Mouse (Mus musculus) myocyte (in vitro differentiated cells): ENCODE measurements at regions not wholly inside any gene's neighbourhood (a gene's known extent, or its start where the extent isn't known, plus 50 kb on each side); places are given as distances from the start of the nearest gene placed in this dataset.

Experiments used
- H3K27me3 ChIP-seq: one replicate; pipeline ENCODE4 v1.6.1; 2011; ENCODE audit not compliant: control insufficient read depth, insufficient read depth, insufficient read length
- H3K36me3 ChIP-seq: one replicate; pipeline ENCODE4 v1.6.1; 2011; ENCODE audit not compliant: control insufficient read depth, insufficient read depth
- H3K4me2 ChIP-seq: one replicate; pipeline ENCODE4 v1.6.1; 2011; ENCODE audit warnings: low read depth, control low read depth
- H3K4me3 ChIP-seq: one replicate; pipeline ENCODE4 v1.5.1; 2011; ENCODE audit warnings: mild to moderate bottlenecking, control low read depth, moderate library complexity
- H3K79me2 ChIP-seq: one replicate; pipeline ENCODE4 v1.6.1; 2011; ENCODE audit not compliant: control insufficient read depth, insufficient read depth
- H3ac ChIP-seq: one replicate; pipeline ENCODE4 v1.6.1; 2011; ENCODE audit not compliant: control insufficient read depth, insufficient read length
- CEBPB ChIP-seq: IDR thresholded peaks from 2 replicates; pipeline ENCODE4 v1.6.1; 2011; ENCODE audit warnings: mild to moderate bottlenecking, moderate library complexity; ENCODE audit not compliant: poor library complexity, insufficient read depth, severe bottlenecking
- E2F4 ChIP-seq: IDR thresholded peaks from one replicate; pipeline ENCODE4 v1.6.1; 2011; ENCODE audit warnings: mild to moderate bottlenecking, control low read depth, moderate library complexity; ENCODE audit not compliant: insufficient read depth
- MAX ChIP-seq: IDR thresholded peaks from one replicate; pipeline ENCODE4 v1.6.1; 2011; ENCODE audit warnings: low read depth, mild to moderate bottlenecking, control low read depth
- MYOD1 ChIP-seq, 3 experiments: IDR thresholded peaks; one replicate each; pipeline ENCODE4 v1.6.1; 2011; ENCODE audit warnings: control low read depth in 2 of 3, low read depth in 2 of 3, mild to moderate bottlenecking in 2 of 3, moderate library complexity in 1 of 3; ENCODE audit not compliant: insufficient read length in 2 of 3, control insufficient read depth in 1 of 3
- MYOG ChIP-seq, 3 experiments: IDR thresholded peaks; one replicate each; pipeline ENCODE4 v1.6.1; 2011; ENCODE audit warnings: control low read depth in 2 of 3, low read depth in 2 of 3, mild to moderate bottlenecking in 2 of 3; ENCODE audit not compliant: insufficient read length in 2 of 3, control insufficient read depth in 1 of 3, insufficient read depth in 1 of 3
- POLR2A ChIP-seq: IDR thresholded peaks from one replicate; pipeline ENCODE4 v1.6.1; 2011; ENCODE audit warnings: low read depth, mild to moderate bottlenecking, control low read depth, moderate library complexity; ENCODE audit not compliant: insufficient read length
- POLR2AphosphoS2 ChIP-seq: IDR thresholded peaks from one replicate; pipeline ENCODE4 v1.6.1; 2011; ENCODE audit warnings: low read depth, control low read depth; ENCODE audit not compliant: insufficient read length
- REST ChIP-seq: IDR thresholded peaks from one replicate; pipeline ENCODE4 v1.6.1; 2011; ENCODE audit warnings: mild to moderate bottlenecking, control low read depth, moderate library complexity; ENCODE audit not compliant: insufficient read depth, insufficient read length
- SRF ChIP-seq: IDR thresholded peaks from one replicate; pipeline ENCODE4 v1.6.1; 2011; ENCODE audit warnings: low read depth; ENCODE audit not compliant: control insufficient read depth, insufficient read length
- TCF12 ChIP-seq: IDR thresholded peaks from one replicate; pipeline ENCODE4 v1.6.1; 2011; ENCODE audit warnings: mild to moderate bottlenecking, control low read depth; ENCODE audit not compliant: poor library complexity, insufficient read depth, severe bottlenecking
- TCF3 ChIP-seq: IDR thresholded peaks from one replicate; pipeline ENCODE4 v1.6.1; 2011; ENCODE audit warnings: low read depth, control low read depth; ENCODE audit not compliant: insufficient read length
- USF1 ChIP-seq: IDR thresholded peaks from one replicate; pipeline ENCODE4 v1.6.1; 2011; ENCODE audit warnings: low read depth, mild to moderate bottlenecking, control low read depth, moderate library complexity

DNA sequence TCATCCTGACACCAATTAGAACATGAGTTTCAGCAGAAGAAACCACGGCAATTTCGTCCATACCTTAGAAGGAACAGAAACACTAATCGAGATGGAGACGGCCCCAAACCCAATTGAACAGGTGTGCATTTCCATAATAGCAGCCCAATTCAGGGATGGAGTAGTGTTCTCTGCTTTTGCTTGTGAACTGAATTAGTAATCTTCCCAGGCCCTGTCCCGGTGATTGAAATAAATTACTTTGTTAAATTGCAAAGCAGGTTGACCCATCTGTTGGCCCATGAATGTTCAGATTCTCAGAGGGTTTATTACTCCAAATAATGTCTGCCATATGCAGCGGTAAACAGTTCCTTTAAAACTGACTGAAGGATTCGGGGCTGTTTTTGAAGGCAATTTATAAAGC, 388.5 kb upstream of the Nfe2l3 start:
- Histone ChIP-seq H3K36me3 (no peaks in the 10 kb centered on the region), H3K4me2 (no peak overlapping the region), H3K79me2 (no peaks in the 10 kb centered on the region), H3K4me3 (no peak overlapping the region), H3K27me3 (no peaks in the 10 kb centered on the region), H3ac (no peak overlapping the region)
- TF ChIP-seq SRF, result no peak
- TF ChIP-seq MAX, result no peak
- TF ChIP-seq MYOD1 (IDR thresholded peaks at IDR 0.05; ENCODE audit: control insufficient read depth in 1 of 3, insufficient read length in 2 of 3, low read depth in 2 of 3), result no peak
- TF ChIP-seq POLR2A, result no peak
- no peak for TF ChIP-seq CEBPB
- no peak for TF ChIP-seq MYOG (IDR thresholded peaks at IDR 0.05; ENCODE audit: control insufficient read depth in 1 of 3, insufficient read depth in 1 of 3, insufficient read length in 2 of 3, low read depth in 2 of 3)
- no peak for TF ChIP-seq TCF12
- TF ChIP-seq E2F4, result no peak
- no peak for TF ChIP-seq USF1
- no peak for TF ChIP-seq TCF3
- no peak for TF ChIP-seq POLR2AphosphoS2
- no peak for TF ChIP-seq REST

DNA sequence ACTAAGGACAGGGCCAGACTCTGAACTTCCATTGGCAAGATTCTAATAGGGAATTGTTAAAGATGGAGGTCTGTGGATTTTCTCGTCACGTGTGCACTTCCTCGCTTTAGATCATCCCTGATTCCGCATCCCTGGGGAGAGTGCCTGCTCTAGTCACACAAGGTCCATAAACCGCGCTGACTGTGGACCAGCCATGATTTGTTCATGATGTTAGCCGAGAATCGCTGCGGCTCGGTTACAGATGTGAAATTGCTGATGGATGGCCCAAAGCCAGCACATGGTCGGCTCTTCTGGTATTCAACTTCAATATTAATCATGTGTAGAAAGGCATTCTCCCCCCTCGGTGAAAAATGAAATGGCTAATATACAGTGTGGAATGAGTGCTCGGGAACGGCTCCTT, 387.6 kb upstream of the Nfe2l3 start:
- Histone ChIP-seq H3K27me3 (no peaks in the 10 kb centered on the region), H3K4me2 (no peak overlapping the region), H3K4me3 (no peak overlapping the region), H3ac (no peak overlapping the region), H3K36me3 (no peaks in the 10 kb centered on the region), H3K79me2 (no peaks in the 10 kb centered on the region)
- TF ChIP-seq POLR2A (no peak), SRF (no peak), MYOG (IDR thresholded peaks at IDR 0.05; ENCODE audit: control insufficient read depth in 1 of 3, insufficient read depth in 1 of 3, insufficient read length in 2 of 3, low read depth in 2 of 3) (no peak), REST (no peak), USF1 (no peak), TCF12 (no peak), POLR2AphosphoS2 (no peak)

DNA sequence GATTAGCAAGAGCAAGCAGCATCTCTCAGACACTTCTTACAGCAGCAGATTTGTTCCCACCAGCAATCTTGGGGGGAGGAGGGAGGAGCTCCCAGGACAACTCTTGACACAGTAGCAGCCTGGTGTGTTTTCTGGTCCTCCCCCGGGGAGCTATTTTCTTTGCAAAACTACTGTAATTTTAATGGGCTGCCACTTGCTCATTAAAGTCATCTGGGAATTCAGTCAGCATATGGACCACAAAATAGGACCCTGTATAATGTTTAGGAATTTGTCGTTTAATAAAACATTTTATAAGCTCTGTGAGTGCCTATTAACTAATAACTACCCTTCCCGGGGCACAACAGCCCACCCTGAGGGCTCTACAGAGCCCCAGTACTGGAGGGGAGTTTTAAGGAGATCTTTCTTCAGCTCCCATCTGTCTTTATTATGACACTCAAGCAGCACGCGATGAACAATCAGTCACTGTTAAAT, 380.0 kb upstream of the Nfe2l3 start:
- H3K4me2 ChIP-seq, result no peak overlapping the region
- TF ChIP-seq SRF (no peak), POLR2AphosphoS2 (no peak), MAX (no peak)
- no peaks in the 10 kb centered on the region for H3K36me3 ChIP-seq
- no peaks in the 10 kb centered on the region for H3K79me2 ChIP-seq
- no peak overlapping the region for H3K4me3 ChIP-seq
- peaks cover 6% of the 10 kb centered on the region for H3K27me3 ChIP-seq
- no peak overlapping the region for H3ac ChIP-seq

DNA sequence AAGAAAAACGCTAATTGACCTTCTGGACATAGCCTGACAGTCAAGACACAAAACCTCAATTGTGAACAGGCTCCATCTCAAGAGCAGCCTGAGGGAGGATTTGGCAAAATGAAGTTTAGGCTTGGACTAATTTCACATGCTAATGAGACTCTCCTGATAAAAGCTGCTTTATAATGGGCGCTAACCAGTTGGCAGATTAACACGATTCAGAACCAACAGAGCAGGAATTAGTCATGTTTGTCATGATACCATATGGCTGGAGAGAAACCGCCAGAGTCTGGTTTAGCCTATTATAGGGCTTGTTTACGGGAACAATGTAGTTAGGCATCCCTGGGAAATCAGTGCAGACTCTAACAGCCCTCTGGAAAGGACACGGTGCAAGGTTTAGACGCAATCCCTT, 375.2 kb upstream of the Nfe2l3 start:
- Histone ChIP-seq H3ac (no peak overlapping the region), H3K4me2 (no peak overlapping the region), H3K27me3 (peaks cover 12% of the 10 kb centered on the region), H3K4me3 (no peak overlapping the region), H3K79me2 (no peaks in the 10 kb centered on the region), H3K36me3 (no peaks in the 10 kb centered on the region)
- TF ChIP-seq CEBPB (no peak), MYOD1 (IDR thresholded peaks at IDR 0.05; ENCODE audit: control insufficient read depth in 1 of 3, insufficient read length in 2 of 3, low read depth in 2 of 3) (no peak), POLR2AphosphoS2 (no peak), MYOG (IDR thresholded peaks at IDR 0.05; ENCODE audit: control insufficient read depth in 1 of 3, insufficient read depth in 1 of 3, insufficient read length in 2 of 3, low read depth in 2 of 3) (no peak), E2F4 (no peak), TCF3 (no peak), POLR2A (no peak), MAX (no peak), USF1 (no peak), TCF12 (no peak), REST (no peak), SRF (no peak)

DNA sequence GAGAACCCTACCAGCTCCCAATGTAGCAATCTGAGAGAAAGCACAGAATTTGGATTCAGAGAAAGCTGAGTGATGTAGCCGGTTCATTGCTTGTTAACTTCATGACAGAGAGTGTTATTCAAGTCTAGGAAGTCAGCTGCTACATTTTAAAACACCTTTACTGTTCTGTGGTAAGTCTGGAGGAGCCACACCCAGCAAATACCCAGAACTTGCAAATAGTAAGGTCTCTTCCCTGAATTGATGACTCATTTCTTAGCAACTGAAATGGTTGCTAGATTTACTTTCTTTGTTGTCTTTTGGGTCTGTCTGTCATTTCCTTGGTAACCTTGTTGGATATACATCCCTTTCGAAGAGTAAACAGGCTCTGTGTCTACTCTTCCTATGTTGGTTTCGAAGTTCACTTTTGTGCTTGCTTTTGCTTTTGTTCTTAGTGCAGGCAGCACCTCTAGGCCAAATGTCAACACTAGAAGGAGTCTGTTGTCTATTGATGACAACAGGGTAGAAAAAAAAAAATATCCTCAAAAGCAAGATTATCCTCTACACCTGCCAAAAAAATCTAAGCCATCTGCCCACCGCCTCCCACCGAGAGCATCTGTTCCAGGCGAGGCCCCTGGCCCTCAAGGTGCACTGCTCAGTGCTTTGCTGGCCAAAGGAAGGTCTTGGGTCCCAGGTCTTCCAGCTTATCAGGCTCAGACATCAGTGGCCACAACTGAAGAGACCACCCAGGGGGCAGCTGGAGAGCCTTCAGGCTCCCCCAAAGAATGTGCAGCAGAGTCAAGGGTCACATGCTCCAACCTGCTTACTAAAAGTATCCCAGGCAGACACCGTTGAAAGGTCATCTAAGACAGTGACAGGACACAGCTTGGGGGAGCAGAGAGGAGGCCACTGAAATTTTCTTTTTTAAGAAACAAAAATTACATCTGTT, 372.3 kb upstream of the Nfe2l3 start:
- peaks cover 25% of the 10 kb centered on the region for H3K27me3 ChIP-seq
- no peak overlapping the region for H3ac ChIP-seq
- H3K4me3 ChIP-seq, result no peak overlapping the region
- TF ChIP-seq MYOD1 (IDR thresholded peaks at IDR 0.05; ENCODE audit: control insufficient read depth in 1 of 3, insufficient read length in 2 of 3, low read depth in 2 of 3) (no peak), E2F4 (no peak), SRF (no peak), TCF3 (no peak), MYOG (IDR thresholded peaks at IDR 0.05; ENCODE audit: control insufficient read depth in 1 of 3, insufficient read depth in 1 of 3, insufficient read length in 2 of 3, low read depth in 2 of 3) (no peak), REST (no peak), MAX (no peak), POLR2AphosphoS2 (no peak)
- no peaks in the 10 kb centered on the region for H3K79me2 ChIP-seq
- H3K36me3 ChIP-seq, result no peaks in the 10 kb centered on the region
- H3K4me2 ChIP-seq, result no peak overlapping the region
